Mouse (Mus musculus): ENCODE data around the gene Sertad2.
A peak's percentile ranks its signal among the peaks of the same experiment; 100 is the strongest.

Sertad2 gene

DNA sequence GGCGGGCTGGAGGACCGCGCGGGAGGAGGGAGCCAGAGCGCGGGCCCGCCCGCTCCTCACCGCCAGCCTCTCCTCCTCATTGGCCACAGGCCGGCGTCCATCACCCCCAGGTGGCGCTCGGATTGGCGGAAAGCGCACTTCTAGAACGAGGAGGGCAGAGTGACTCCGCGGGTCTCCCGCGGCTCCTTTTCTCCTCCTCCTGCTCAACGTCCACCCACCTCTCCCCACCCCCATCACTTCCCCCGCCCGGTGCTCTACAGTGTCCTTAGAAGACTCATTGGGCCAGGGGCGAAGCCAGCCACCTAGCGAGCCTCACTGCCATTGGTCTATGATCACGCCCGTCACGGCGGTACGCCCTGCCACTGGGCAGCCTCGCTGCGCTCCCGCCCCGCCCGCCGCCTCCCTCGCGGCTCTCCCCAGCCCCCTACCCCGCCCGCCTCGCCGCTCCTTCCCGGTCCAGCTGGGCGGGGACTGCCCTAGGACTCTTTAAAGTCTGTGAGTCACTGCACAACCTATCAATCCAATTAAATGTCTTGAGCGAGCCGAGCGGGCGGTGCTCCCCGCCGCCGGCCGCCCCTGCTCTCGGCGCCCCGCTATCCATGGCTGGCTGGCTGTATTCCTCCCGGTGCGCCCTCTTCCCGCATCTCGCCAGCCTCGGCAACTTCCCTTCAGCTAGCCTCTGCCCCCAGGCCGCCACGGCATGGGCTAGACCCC lies at the start of gene Sertad2:
Sertad2 (plus strand) TSS at position 515 of the 714 bp plus-strand sequence.
- peak; percentile 98 to 99 for DNase-seq (ENCODE audit: low spot score in 2 of 2)

GRCm38 (mm10) chr11:20493922-20494626 lies 49.0 kb upstream of the Sertad2 start:
- DNase-seq (ENCODE audit: low spot score in 2 of 2), result no peak

- DNase-seq (ENCODE audit: low spot score in 2 of 2), result no peak
These were observed 42.5 kb upstream of the Sertad2 start for GRCm38 (mm10) chr11:20500516-20500915.

- no peak for DNase-seq (ENCODE audit: low spot score in 2 of 2)
These were observed 41.7 kb upstream of the Sertad2 start for GRCm38 (mm10) chr11:20501160-20501955.

DNA sequence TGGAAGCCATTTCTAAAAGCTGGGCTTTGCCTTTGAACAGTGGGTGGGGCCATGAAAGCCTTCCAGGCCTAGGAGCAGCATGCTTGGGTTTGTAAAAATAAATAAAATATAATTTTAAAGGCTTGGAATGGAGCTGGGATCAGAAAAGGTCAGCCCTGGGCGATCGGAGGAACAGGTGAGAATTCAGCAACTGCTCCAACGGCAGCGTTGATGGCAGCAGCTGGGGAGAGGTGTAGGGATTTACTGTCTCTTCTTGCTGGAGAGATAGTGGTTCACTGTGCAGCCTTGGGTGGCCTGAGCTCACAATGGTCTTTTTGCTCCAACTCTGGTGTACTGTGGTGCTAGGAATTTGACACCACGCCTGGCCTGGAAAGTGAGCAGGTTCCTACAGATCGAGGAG lies 29.5 kb upstream of the Sertad2 start:
- no peak for DNase-seq (ENCODE audit: low spot score in 2 of 2)

GRCm38 (mm10) chr11:20514757-20515156 lies 28.3 kb upstream of the Sertad2 start:
- no peak for DNase-seq (ENCODE audit: low spot score in 2 of 2)

DNA sequence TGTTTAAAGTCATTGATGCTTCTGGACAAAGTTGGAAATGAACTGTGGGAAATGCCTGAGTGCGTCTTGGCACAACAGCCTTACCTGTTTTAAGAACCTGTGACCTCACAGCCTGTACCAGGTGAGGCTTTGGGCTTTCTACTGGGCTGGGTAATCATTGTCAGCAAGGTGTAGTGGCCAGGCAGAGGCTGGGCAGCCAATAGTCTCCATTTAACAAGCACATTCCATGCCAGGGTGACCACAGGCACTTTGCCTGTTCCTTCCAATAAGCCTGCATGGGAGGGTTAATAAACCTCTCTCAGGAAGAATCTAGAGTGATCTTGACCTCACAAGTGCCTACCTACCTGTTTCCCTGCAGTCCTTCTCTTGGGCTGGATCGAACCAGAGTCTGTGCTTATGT lies 21.7 kb upstream of the Sertad2 start:
- DNase-seq (ENCODE audit: low spot score in 2 of 2), result no peak

DNA sequence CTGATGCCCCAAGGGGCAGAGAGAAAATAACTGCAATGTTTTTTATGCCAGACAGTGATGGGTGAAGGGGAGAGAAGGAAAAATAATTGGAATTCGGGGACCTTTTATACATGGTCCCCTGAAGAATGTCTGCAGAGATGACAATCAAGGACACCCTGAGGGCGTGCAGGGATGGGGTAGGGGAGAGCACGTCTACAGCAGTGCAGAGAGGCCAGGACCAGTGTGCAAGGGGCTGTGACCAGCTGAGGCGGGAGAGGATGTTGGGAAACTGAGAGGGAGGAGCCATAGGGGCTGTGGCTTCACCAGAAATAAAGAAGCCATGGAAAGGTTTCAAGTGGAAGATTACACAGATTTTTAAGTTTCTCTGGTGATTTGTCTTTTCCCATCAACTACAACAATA lies 20.3 kb upstream of the Sertad2 start:
- no peak for DNase-seq (ENCODE audit: low spot score in 2 of 2)

DNA sequence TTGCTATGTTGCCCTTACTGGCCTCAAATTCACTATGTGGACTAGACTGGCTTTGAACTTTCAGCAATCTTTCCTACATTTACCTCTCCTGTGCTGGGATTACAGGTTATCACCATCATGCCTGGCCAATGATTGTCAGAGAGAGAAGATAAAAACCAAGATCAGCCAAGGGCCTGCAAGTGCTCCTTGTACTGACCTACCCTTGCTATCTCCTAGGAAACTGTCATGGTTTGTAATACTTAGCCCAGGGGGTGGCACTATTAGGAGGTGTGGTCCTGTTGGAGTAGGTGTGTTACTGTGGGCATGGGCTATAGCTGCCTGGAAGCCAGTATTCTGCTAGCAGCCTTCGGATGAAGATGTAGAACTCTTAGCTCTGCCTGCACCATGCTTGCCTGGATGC lies 18.6 kb upstream of the Sertad2 start:
- no peak for DNase-seq (ENCODE audit: low spot score in 2 of 2)

DNA sequence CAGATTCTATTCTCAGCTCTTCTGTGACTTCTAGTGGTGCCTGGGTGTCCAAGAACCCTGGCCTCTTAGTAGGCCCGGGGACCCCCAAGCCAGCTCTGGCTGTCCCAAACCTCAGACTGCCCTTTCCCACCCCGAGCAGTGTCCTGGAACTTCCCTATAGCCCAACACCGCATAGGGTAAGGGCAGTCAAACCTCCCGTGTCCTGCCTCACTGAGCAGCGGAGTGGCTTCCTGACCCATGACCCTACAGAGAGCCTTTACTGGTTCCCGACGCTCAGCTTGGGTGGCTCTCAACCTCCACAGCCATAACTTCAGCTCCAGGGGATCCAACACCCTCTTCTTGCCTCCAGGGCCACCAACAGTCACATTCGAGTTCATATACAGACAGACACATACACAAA lies 17.1 kb upstream of the Sertad2 start:
- DNase-seq (ENCODE audit: low spot score in 2 of 2), result no peak

- DNase-seq (ENCODE audit: low spot score in 2 of 2), result no peak
These were observed 15.2 kb upstream of the Sertad2 start for GRCm38 (mm10) chr11:20527901-20528300.

GRCm38 (mm10) chr11:20531682-20531991 lies 11.4 kb upstream of the Sertad2 start:
- no peak for DNase-seq (ENCODE audit: low spot score in 2 of 2)

GRCm38 (mm10) chr11:20531992-20532881 lies 10.8 kb upstream of the Sertad2 start:
- DNase-seq (ENCODE audit: low spot score in 2 of 2), result peak; percentile 53 to 65

DNA sequence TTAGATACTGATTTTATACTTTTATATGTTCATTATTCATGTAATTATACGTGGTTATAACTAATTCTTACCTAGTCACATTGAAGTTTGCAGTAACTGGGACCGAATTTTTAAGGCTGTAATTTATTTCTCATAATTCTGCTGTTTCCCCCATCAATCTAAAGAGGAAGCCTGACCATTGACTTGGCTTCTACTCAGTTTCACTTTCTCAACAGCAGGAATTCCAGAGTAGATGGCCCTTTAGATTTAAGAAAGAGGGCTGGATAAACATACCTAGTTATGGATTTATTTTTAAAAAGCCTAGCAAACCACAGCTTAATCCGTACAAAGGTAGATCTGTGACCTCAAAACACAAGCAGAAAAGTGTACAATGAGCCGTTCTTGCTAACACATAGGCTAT lies 9.8 kb upstream of the Sertad2 start:
- no peak for DNase-seq (ENCODE audit: low spot score in 2 of 2)

DNA sequence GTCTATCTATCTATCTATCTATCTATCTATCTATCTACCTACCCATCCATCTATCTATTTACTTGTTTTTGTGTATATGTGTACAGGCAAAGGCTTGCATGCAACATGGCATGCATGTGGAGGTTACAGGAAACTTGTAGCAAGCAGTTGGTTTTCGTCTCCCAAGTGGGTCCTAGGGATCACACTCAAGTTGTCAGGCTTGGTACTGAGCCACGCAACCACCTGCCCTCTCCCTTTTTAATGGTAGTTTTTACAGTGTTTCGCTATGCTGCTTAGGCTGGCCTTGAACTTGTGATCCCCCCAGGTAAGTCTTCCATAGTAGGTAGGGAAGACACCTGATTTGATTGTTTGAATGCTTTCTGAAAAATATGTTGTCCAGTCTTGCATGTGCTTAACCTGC lies 5.8 kb upstream of the Sertad2 start:
- no peak for DNase-seq (ENCODE audit: low spot score in 2 of 2)

GRCm38 (mm10) chr11:20538496-20538895 lies 4.6 kb upstream of the Sertad2 start:
- no peak for DNase-seq (ENCODE audit: low spot score in 2 of 2)

DNA sequence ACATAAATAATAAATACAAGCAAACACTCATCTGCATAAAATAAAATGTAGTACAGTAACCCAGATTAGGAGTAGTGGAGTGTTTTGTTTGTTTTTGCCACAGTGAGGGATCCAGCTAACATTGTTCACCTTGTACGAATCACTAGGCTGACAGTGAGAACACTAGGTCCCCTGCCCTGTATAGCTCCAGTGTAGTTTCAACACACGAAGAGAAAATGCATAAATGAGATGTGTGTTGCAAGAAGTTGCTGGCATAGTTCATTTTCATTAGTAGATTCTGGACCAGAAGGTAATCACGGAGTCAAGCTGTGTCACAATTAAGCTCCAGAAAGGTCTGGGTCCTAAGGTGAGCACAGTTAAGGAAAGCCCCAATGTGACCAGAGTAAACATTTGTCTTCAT lies 1.8 kb upstream of the Sertad2 start:
- DNase-seq (ENCODE audit: low spot score in 2 of 2), result no peak

DNA sequence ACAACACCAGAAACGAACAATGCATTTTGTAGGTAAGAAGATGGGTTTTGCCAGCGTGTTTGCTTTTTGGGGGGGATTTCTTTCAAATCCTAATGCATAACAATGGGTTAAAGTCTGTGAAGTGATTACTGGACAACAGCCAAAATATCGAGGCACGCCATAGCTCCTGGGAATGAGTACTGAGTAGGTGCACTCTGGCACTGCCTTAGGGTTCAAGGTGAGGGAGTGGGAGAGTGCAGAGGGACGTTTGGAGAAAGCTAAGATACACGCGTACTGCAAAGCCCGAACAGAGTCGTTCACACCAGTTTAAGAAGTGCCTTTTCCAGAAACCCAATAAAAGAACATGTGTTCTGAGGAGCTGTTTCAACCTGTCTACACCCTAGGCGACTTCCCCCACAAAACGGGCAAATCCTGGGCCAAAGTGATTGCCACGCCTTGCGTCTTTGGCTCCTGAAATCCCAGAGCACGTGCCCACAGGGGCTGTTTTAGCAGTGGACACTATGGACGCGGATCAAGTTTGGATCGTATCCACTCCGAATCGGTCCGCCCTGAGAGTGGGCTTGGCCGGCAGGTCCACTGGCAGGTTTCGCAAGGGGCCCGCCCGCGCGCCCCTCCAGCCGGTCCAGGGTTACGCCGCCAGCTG lies 937 bp upstream of the Sertad2 start:
- no peak for DNase-seq (ENCODE audit: low spot score in 2 of 2)

GRCm38 (mm10) chr11:20543453-20544120 lies 534 bp downstream of the Sertad2 start:
- DNase-seq (ENCODE audit: low spot score in 2 of 2), result no peak

- DNase-seq (ENCODE audit: low spot score in 2 of 2), result no peak
These were observed 1.3 kb downstream of the Sertad2 start for GRCm38 (mm10) chr11:20544376-20544775.

Data from thymus, postnatal 10 days (tissue).